In the genomic region with DNA sequence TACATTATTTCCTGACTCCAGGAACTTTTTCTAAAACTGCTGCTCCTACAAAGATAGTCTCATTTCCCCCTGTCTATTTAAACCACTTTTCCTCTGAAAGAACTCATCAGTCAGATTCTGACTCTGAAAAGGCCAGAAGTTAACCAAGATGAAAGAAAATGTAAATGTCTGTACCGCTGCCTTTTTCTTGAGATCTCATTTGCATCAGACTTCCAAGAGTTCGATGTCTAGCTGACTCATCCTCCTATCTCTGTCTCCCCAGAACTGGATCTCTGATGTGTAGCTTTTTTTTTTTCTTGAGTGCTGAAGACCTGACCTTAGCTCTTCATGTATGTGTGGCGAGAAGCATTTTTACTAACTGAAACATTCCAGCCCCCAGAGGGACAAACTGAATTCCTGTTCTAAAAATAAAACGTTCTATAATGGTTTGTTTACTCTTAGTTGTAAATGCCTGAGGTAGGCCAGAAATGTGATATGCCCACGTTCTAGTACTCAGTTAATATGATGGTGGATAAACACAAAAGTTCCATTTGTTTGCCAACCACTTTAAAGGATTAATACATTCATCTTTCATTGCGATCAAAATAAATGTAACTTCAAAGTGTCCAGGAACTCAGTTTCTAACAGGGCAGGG, we compare ENCODE assay signal across 14 mouse cellular contexts. TPM values are rescaled to one million over a fixed set of nuclear protein-coding genes. Genes with fewer than 3 reads are reported as not detected.
DNase-seq lines count a peak whose midpoint lies in the region; ATAC-seq and TF ChIP-seq lines count a peak whose summit lies in the region.
"Had no signal": no experiment of that assay in that cellular context is flagged by ENCODE, and none has a peak within 500 bp of the region (broad histone marks: within the 10 kb centered on the region; RNA-seq: fewer than 3 reads in every experiment).

No protein-coding gene starts in this region.

- no peaks in the 10 kb centered on the region for H3K27me3 ChIP-seq in heart, embryonic 13.5 days (replicated peaks)
- H3K27me3 ChIP-seq in ES-Bruce4 (ENCODE audit: control insufficient read depth, insufficient read depth, low read length, poor library complexity, severe bottlenecking) (no peaks in the 10 kb centered on the region), Patski (no peaks in the 10 kb centered on the region)
- H3K27me3 ChIP-seq in intestine, postnatal 0 days (replicated peaks; ENCODE audit: control insufficient read depth, insufficient read depth, low read length): no peaks in the 10 kb centered on the region
- H3K27me3 ChIP-seq: hindbrain, embryonic 13.5 days; liver, embryonic 15.5 days; midbrain, embryonic 12.5 days had no signal

- 22% methylated on average over 6 of the region's 6 CpGs for WGBS in heart, embryonic 13.5 days
- WGBS in intestine, postnatal 0 days: 12% methylated on average over 6 of the region's 6 CpGs

- in situ Hi-C loops in Patski (cut with MboI; ENCODE audit: low pct_unique_long_range_greater_than_20kb): no loop called here

- no peaks in the 10 kb centered on the region for H3K9me3 ChIP-seq in heart, embryonic 13.5 days
- no peaks in the 10 kb centered on the region for H3K9me3 ChIP-seq in ES-Bruce4 (replicated peaks; ENCODE audit: control insufficient read depth, insufficient read depth, low read length, poor library complexity, severe bottlenecking)
- no peaks in the 10 kb centered on the region for H3K9me3 ChIP-seq in intestine, postnatal 0 days (ENCODE audit: control insufficient read depth)
- H3K9me3 ChIP-seq: hindbrain, embryonic 13.5 days; limb, embryonic 10.5 days; liver, embryonic 15.5 days; midbrain, embryonic 12.5 days had no signal

- no peaks in the 10 kb centered on the region for H3K36me3 ChIP-seq in heart, embryonic 13.5 days
- H3K36me3 ChIP-seq in ES-Bruce4 (ENCODE audit: control insufficient read depth, insufficient read depth, low read length, poor library complexity, severe bottlenecking): no peaks in the 10 kb centered on the region
- H3K36me3 ChIP-seq in intestine, postnatal 0 days (ENCODE audit: control insufficient read depth, insufficient read depth): no peaks in the 10 kb centered on the region
- H3K36me3 ChIP-seq: hindbrain, embryonic 13.5 days; limb, embryonic 10.5 days; liver, embryonic 15.5 days; midbrain, embryonic 12.5 days had no signal

- TF ChIP-seq POLR2A in ES-Bruce4 (IDR thresholded peaks at IDR 0.05; ENCODE audit: insufficient read depth, low read length): no peak

- TF ChIP-seq EP300 in ES-Bruce4 (IDR thresholded peaks at IDR 0.05; ENCODE audit: insufficient read depth, low read depth, low read length): no peak

- no peak overlapping the region for H3K4me3 ChIP-seq in heart, embryonic 13.5 days
- H3K4me3 ChIP-seq in ES-Bruce4 (ENCODE audit: low read depth, low read length): no peak overlapping the region
- no peak overlapping the region for H3K4me3 ChIP-seq in intestine, postnatal 0 days (ENCODE audit: low read depth, low read length)
- H3K4me3 ChIP-seq: hindbrain, embryonic 13.5 days; limb, embryonic 10.5 days; liver, embryonic 15.5 days; midbrain, embryonic 12.5 days had no signal

- DNase-seq in heart, adult 11 months: no peak
- DNase-seq in Patski (ENCODE audit: low read depth, low spot score): no peak
- DNase-seq in right cerebral cortex, postnatal 10 days (ENCODE audit: low spot score in 2 of 2): no peak
- DNase-seq: adrenal gland, adult 2 months; cerebellum, adult 11 months; thymus, postnatal 36 days had no signal

- H3K9ac ChIP-seq in heart, embryonic 13.5 days: no peak overlapping the region
- H3K9ac ChIP-seq in ES-Bruce4 (ENCODE audit: low read depth, poor library complexity, severe bottlenecking): no peak overlapping the region
- H3K9ac ChIP-seq in intestine, postnatal 0 days (ENCODE audit: low read depth, low read length): no peak overlapping the region
- H3K9ac ChIP-seq: hindbrain, embryonic 13.5 days; liver, embryonic 15.5 days; midbrain, embryonic 12.5 days had no signal

- peak overlapping the region; percentile 42 for H3K4me2 ChIP-seq in heart, embryonic 13.5 days
- H3K4me2 ChIP-seq in intestine, postnatal 0 days (replicated peaks; ENCODE audit: low read depth): no peak overlapping the region
- H3K4me2 ChIP-seq: hindbrain, embryonic 13.5 days; liver, embryonic 15.5 days; midbrain, embryonic 12.5 days had no signal

- H3K27ac ChIP-seq in heart, embryonic 13.5 days (replicated peaks): peak overlapping the region; percentile 62
- H3K27ac ChIP-seq in ES-Bruce4 (ENCODE audit: insufficient read depth, low read length): peak overlapping the region; percentile 44; the same call in 1 of the 2 replicates
- no peak overlapping the region for H3K27ac ChIP-seq in intestine, postnatal 0 days (ENCODE audit: low read depth, low read length)
- H3K27ac ChIP-seq: hindbrain, embryonic 13.5 days; limb, embryonic 10.5 days; liver, embryonic 15.5 days; midbrain, embryonic 12.5 days had no signal

- POLR2A ChIA-PET in Patski (lab: Charles Lee): no interaction called here

- peaks cover 29% of the 10 kb centered on the region for H3K4me1 ChIP-seq in heart, embryonic 13.5 days
- H3K4me1 ChIP-seq in ES-Bruce4 (ENCODE audit: control insufficient read depth, insufficient read depth, low read length): peaks cover 8% of the 10 kb centered on the region
- H3K4me1 ChIP-seq in intestine, postnatal 0 days (replicated peaks; ENCODE audit: control insufficient read depth, insufficient read depth, low read length): no peaks in the 10 kb centered on the region
- H3K4me1 ChIP-seq: hindbrain, embryonic 13.5 days; limb, embryonic 10.5 days; liver, embryonic 15.5 days; midbrain, embryonic 12.5 days had no signal

- ATAC-seq in heart, embryonic 13.5 days (ENCODE audit: extremely low read depth, insufficient number of reproducible peaks, low FRiP score, low TSS enrichment): no peak
- peak; percentile 35 for ATAC-seq in Patski
- no peak for ATAC-seq in intestine, postnatal 0 days
- no peak for ATAC-seq in granulocyte monocyte progenitor cell, adult 5-6 weeks (replicated peaks; ENCODE audit: poor library complexity, severe bottlenecking)

- TF ChIP-seq CTCF in ES-Bruce4 (IDR thresholded peaks at IDR 0.05; ENCODE audit: low read depth, low read length) (no peak), Patski (IDR thresholded peaks at IDR 0.05) (no peak)
- TF ChIP-seq CTCF in intestine, postnatal 0 days (IDR thresholded peaks at IDR 0.05; ENCODE audit: low read depth): 0 out of 2 replicates have a peak, but pooled peaks have one; percentile 4

- CTCF ChIA-PET in Patski (lab: Charles Lee): interaction anchor here (0.8 kb wide), 1 partner anchor 17 kb away, joined by 3 read pairs; no protein-coding TSS in a partner anchor

RNA-seq across cellular contexts. Expression of gene Fbxo30, which starts 51.5 kb away (rescaled TPM):
- polyA plus RNA-seq in heart, embryonic 13.5 days (2015; fragmentation: Nextera tagmentation; extraction: Ambion mirVana): 33.0 and 35.8 TPM in 2 replicates
- polyA plus RNA-seq in ES-Bruce4 (2011; ENCODE audit: insufficient read depth, insufficient read length, low read depth, missing spikeins): 44.6 and 45.1 TPM in 2 replicates
- 21.3 TPM for polyA plus RNA-seq in Patski (2021)
- 8.7 and 8.9 TPM in 2 replicates for polyA plus RNA-seq in intestine, postnatal 0 days (2015; fragmentation: Nextera tagmentation; extraction: Ambion mirVana)
- 6.7 and 8.5 TPM in 2 replicates for total RNA-seq in granulocyte monocyte progenitor cell, adult 5-6 weeks (2014; fragmentation: Nextera tagmentation)
- 14.6 and 14.7 TPM in 2 replicates for total RNA-seq in granulocyte monocyte progenitor cell, adult 5-6 weeks (2017)
